Mouse (Mus musculus) neural tube, embryonic 11.5 days (tissue): ENCODE data around the gene Gpx1. TPM values are rescaled to one million over a fixed set of nuclear protein-coding genes. Genes with fewer than 3 reads are reported as not detected.

Experiments used
- ATAC-seq: fragments of 200-750 bp; cut with Nextera tagmentation; 2 replicates; pipeline ENCODE4 v1.8.0; 2017; ENCODE audit warnings: moderate number of reproducible peaks, mild to moderate bottlenecking, moderate TSS enrichment, moderate library complexity; ENCODE audit not compliant: insufficient read depth, low FRiP score, low TSS enrichment
- DNase-seq: peaks from one replicate; pipeline ENCODE4 v3.0.0-alpha.2; 2015; ENCODE audit warnings: low spot score
- H3K27ac ChIP-seq: fragments of 300-500 bp; sonication (generic); 2 replicates; pipeline ENCODE4 v1.5.1; 2014; ENCODE audit warnings: low read depth, mild to moderate bottlenecking, low read length
- H3K27me3 ChIP-seq: fragments of 300-500 bp; sonication (generic); 2 replicates; pipeline ENCODE4 v1.6.1; 2014; ENCODE audit warnings: mild to moderate bottlenecking, low read length, mixed read lengths; ENCODE audit not compliant: control insufficient read depth, insufficient read depth
- H3K36me3 ChIP-seq: fragments of 300-500 bp; sonication (generic); 2 replicates; pipeline ENCODE4 v1.6.1; 2014; ENCODE audit warnings: mild to moderate bottlenecking, low read length, moderate library complexity, mixed read lengths; ENCODE audit not compliant: control insufficient read depth, insufficient read depth
- H3K4me1 ChIP-seq: fragments of 300-500 bp; sonication (generic); 2 replicates; pipeline ENCODE4 v1.6.1; 2014; ENCODE audit warnings: low read length, mixed read lengths; ENCODE audit not compliant: control insufficient read depth, insufficient read depth
- H3K4me2 ChIP-seq: fragments of 300-500 bp; sonication (generic); 2 replicates; pipeline ENCODE4 v1.6.1; 2014; ENCODE audit warnings: low read depth, mild to moderate bottlenecking, moderate library complexity
- H3K4me3 ChIP-seq: fragments of 300-500 bp; sonication (generic); 2 replicates; pipeline ENCODE4 v1.5.1; 2014; ENCODE audit warnings: low read depth, low read length
- H3K9ac ChIP-seq: fragments of 300-500 bp; sonication (generic); 2 replicates; pipeline ENCODE4 v1.6.1; 2014; ENCODE audit warnings: mild to moderate bottlenecking, low read length
- H3K9me3 ChIP-seq: fragments of 300-500 bp; sonication (generic); 2 replicates; pipeline ENCODE4 v1.6.1; 2016; ENCODE audit warnings: low read length; ENCODE audit not compliant: control insufficient read depth
- WGBS: fragments of 180-500 bp; shearing (Covaris S2); extraction: QIAGEN DNeasy Blood & Tissue Kit; methylation state at CpG from one replicate; pipeline ENCODE4 v1.1.7; 2014; 5-methylcytosine and 5-hydroxymethylcytosine counted together
- polyA plus RNA-seq: library from polyadenylated mRNA; unstranded; fragments of >200 nt; fragmentation: Nextera tagmentation; extraction: Ambion mirVana; gene quantifications from 2 replicates; pipeline ENCODE4 v1.2.1, GENCODE M21; 2014

Gene Gpx1
- polyA plus RNA-seq, 1 experiment from 2014 or later = 700 TPM

- 97% methylated on average over 1 of the region's 1 CpGs for WGBS
- no peak for ATAC-seq
These were observed 13.9 kb upstream of the Gpx1 start for GRCm38 (mm10) chr9:108324784-108325183.

DNA sequence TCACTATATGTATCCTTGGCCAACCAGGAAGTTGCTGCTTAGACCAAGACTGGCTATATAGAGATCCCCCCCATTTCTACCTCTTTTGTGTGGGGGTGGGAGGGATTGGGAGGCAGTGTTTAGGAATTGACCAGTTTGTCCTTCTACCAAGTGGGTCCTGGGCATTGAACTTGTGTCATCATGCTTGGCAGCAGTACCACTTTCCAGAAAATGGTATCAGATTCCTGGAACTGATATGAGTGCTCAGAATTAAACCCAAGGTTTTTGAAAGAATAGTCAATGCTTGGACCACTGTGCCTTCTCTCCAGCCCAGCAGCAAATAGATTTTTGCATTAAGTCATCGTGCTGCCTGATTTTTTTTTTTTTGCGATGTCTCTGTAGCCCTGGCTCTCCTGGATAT lies 12.9 kb upstream of the Gpx1 start:
- Histone ChIP-seq H3K27me3 (no peaks in the 10 kb centered on the region), H3K4me3 (no peak overlapping the region), H3K27ac (no peak overlapping the region), H3K4me2 (no peak overlapping the region), H3K36me3 (peaks cover 5% of the 10 kb centered on the region; the same call in 1 of the 2 replicates), H3K4me1 (no peaks in the 10 kb centered on the region), H3K9ac (no peak overlapping the region), H3K9me3 (no peaks in the 10 kb centered on the region)
- no peak for ATAC-seq
- no peak for DNase-seq
- 98% methylated on average over 2 of the region's 2 CpGs for WGBS

More at GRCm38 (mm10) chr9:108324784-108325183, 13.9 kb upstream of the Gpx1 start:
- no peak for DNase-seq
- Histone ChIP-seq H3K27me3 (no peaks in the 10 kb centered on the region), H3K9ac (no peak overlapping the region), H3K4me3 (no peak overlapping the region), H3K4me1 (no peaks in the 10 kb centered on the region), H3K4me2 (no peak overlapping the region), H3K9me3 (no peaks in the 10 kb centered on the region), H3K27ac (no peak overlapping the region), H3K36me3 (peaks cover 4% of the 10 kb centered on the region; the same call in 1 of the 2 replicates)

DNA sequence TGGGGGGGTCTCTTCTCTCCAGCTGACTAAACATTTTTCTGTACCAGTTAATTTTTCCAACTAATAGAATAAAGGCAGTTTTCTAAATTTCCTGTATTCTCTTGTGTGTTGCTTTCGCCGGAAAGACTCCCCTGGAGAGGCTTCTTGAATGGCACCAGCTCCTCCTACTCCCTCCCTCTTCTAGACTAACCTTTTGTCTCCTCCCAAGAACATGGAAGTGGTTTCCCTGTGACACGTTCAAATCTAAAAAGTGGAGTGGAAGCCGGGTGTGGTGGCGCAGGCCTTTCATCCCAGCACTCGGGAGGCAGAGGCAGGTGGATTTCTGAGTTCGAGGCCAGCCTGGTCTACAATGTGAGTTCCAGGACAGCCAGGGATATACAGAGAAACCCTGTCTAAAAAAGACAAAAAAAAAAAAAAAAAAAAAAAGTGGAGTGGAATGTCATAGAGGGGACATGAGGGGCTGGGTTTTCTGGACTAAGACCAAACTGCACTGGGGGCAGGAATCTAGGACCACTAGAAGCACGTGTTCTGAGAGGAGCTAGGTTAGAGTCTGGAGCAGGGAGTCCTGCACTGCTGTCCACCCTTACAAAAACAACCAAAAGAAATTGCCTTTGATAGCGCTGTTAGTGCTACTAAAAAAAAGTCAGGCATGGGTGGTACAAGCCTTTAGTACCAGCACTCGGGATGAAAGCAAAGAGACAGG lies 704 bp upstream of the Gpx1 start:
- no peak for DNase-seq
- H3K9ac ChIP-seq = no peak overlapping the region
- peaks cover 11% of the 10 kb centered on the region for H3K36me3 ChIP-seq
- no peak overlapping the region for H3K4me3 ChIP-seq
- WGBS = 72% methylated on average over 10 of the region's 10 CpGs
- ATAC-seq = no peak
- H3K4me2 ChIP-seq = peak overlapping the region; percentile 70
- H3K27ac ChIP-seq = no peak overlapping the region
- peaks cover 9% of the 10 kb centered on the region for H3K4me1 ChIP-seq
- H3K27me3 ChIP-seq = no peaks in the 10 kb centered on the region
- H3K9me3 ChIP-seq = no peaks in the 10 kb centered on the region

- peak overlapping the region; percentile 85 for H3K27ac ChIP-seq
- DNase-seq = peak; percentile 31
- H3K4me2 ChIP-seq = peak overlapping the region; percentile 70
- peak overlapping the region; percentile 74 for H3K9ac ChIP-seq
- H3K4me1 ChIP-seq = peaks cover 9% of the 10 kb centered on the region
- H3K36me3 ChIP-seq = peaks cover 8% of the 10 kb centered on the region
- H3K27me3 ChIP-seq = no peaks in the 10 kb centered on the region
- peak; percentile 1; the same call in 1 of the 2 replicates for ATAC-seq
- H3K4me3 ChIP-seq = peak overlapping the region; percentile 63
- WGBS = 39% methylated on average over 6 of the region's 6 CpGs
- H3K9me3 ChIP-seq = no peaks in the 10 kb centered on the region
These were observed 185 bp upstream of the Gpx1 start for GRCm38 (mm10) chr9:108338551-108338885.

DNA sequence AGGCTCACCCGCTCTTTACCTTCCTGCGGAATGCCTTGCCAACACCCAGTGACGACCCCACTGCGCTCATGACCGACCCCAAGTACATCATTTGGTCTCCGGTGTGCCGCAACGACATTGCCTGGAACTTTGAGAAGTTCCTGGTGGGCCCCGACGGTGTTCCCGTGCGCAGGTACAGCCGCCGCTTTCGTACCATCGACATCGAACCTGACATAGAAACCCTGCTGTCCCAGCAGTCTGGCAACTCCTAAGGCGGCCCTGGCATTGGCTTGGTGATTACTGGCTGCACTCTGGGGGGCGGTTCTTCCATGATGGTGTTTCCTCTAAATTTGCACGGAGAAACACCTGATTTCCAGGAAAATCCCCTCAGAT lies 1.2 kb downstream of the Gpx1 start:
- DNase-seq (no peak), ATAC-seq (no peak)
- H3K4me2 ChIP-seq = peak overlapping the region; percentile 70
- H3K9ac ChIP-seq = peak overlapping the region; percentile 74
- no peaks in the 10 kb centered on the region for H3K9me3 ChIP-seq
- H3K4me1 ChIP-seq = peaks cover 9% of the 10 kb centered on the region
- peak overlapping the region; percentile 63 for H3K4me3 ChIP-seq
- H3K36me3 ChIP-seq = peaks cover 2% of the 10 kb centered on the region
- no peaks in the 10 kb centered on the region for H3K27me3 ChIP-seq
- WGBS = 12% methylated on average over 20 of the region's 20 CpGs
- no peak overlapping the region for H3K27ac ChIP-seq

- Histone ChIP-seq H3K4me1 (peaks cover 9% of the 10 kb centered on the region), H3K27ac (no peak overlapping the region), H3K4me2 (peak overlapping the region; percentile 70), H3K9ac (no peak overlapping the region), H3K4me3 (peak overlapping the region; percentile 63), H3K9me3 (no peaks in the 10 kb centered on the region), H3K27me3 (no peaks in the 10 kb centered on the region), H3K36me3 (no peaks in the 10 kb centered on the region; the same call in 1 of the 2 replicates)
- DNase-seq (no peak), ATAC-seq (no peak)
- 71% methylated on average over 10 of the region's 10 CpGs for WGBS
These were observed 1.8 kb downstream of the Gpx1 start for GRCm38 (mm10) chr9:108340258-108341138.

- Histone ChIP-seq H3K9me3 (no peaks in the 10 kb centered on the region), H3K9ac (no peak overlapping the region), H3K27me3 (no peaks in the 10 kb centered on the region), H3K4me2 (no peak overlapping the region), H3K27ac (no peak overlapping the region), H3K36me3 (no peaks in the 10 kb centered on the region), H3K4me1 (peaks cover 9% of the 10 kb centered on the region), H3K4me3 (no peak overlapping the region)
- WGBS = 85% methylated on average over 5 of the region's 5 CpGs
- no peak for DNase-seq
- ATAC-seq = no peak
These were observed 2.4 kb downstream of the Gpx1 start for GRCm38 (mm10) chr9:108341139-108341475.

GRCm38 (mm10) chr9:108341801-108342200 lies 3.1 kb downstream of the Gpx1 start:
- H3K4me3 ChIP-seq = no peak overlapping the region
- peaks cover 9% of the 10 kb centered on the region for H3K4me1 ChIP-seq
- H3K27ac ChIP-seq = no peak overlapping the region
- no peaks in the 10 kb centered on the region for H3K27me3 ChIP-seq
- ATAC-seq = no peak
- no peaks in the 10 kb centered on the region for H3K36me3 ChIP-seq
- DNase-seq = no peak
- H3K9ac ChIP-seq = no peak overlapping the region
- H3K4me2 ChIP-seq = no peak overlapping the region
- no peaks in the 10 kb centered on the region for H3K9me3 ChIP-seq
